Mouse (Mus musculus) frontal cortex, postnatal 10 days (tissue): Measurements from ENCODE around the gene Pak4.
A peak's percentile ranks its signal among the peaks of the same experiment; 100 is the strongest.
"Not testable (repeated sequence)": the region's sequence is repeated elsewhere in the genome, so short reads cannot be mapped to it uniquely, and the experiment has no call there.

ENCODE experiments used
- DNase-seq, 2 experiments: peaks; one replicate each; pipeline ENCODE4 v3.0.0; 2022; ENCODE audit warnings: low spot score in 2 of 2, mixed read lengths in 1 of 2

Pak4 gene

DNA sequence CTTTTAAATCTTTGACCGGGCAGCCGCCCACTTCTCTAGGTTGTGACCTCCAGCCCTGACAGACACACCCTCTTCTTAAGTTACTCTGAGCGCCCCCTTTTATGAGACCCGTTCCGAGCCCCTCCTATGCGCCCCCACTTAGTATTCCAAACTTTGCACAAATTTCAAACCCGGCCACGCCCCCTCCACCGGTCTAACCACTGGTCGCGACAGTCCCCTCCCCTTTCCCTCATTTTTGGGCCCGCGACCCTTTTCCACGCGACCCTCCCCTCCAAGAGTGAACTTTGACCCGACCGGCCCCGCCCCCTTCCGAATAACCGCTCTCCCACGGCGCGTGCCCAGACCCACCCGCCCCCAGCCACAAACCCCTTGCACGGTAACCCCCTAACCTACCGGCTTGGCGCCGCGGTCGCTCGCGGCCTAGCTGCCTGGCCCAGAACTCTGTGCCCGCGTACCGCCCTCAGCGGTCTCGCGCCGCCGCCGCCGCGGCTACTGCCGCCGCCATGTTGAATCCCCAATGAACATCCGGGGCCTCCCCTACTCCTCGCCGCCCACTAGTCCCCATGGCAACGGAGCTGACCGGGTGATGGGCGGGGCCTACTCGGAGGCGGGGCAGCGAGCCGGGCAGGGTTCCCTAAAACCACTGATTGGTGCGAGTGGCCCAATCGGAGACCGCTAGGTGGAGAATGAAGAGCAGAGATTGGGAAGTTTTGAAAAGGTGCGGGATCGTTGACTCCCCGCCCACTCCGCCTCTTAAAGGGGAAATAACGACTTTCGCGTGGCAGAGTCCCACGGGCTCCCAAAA is at the start of gene Pak4, which contains the start of gene Samd4b:
Gene Pak4 (minus strand): TSS at position 544 of the 805 bp plus-strand sequence.
Gene Samd4b (minus strand): TSS at position 503 of the 805 bp plus-strand sequence.
- DNase-seq = peak; percentile 98 to 100

- DNase-seq = no peak
These were observed 49.0 kb upstream of the Pak4 start for GRCm38 (mm10) chr7:28647016-28647415.

DNA sequence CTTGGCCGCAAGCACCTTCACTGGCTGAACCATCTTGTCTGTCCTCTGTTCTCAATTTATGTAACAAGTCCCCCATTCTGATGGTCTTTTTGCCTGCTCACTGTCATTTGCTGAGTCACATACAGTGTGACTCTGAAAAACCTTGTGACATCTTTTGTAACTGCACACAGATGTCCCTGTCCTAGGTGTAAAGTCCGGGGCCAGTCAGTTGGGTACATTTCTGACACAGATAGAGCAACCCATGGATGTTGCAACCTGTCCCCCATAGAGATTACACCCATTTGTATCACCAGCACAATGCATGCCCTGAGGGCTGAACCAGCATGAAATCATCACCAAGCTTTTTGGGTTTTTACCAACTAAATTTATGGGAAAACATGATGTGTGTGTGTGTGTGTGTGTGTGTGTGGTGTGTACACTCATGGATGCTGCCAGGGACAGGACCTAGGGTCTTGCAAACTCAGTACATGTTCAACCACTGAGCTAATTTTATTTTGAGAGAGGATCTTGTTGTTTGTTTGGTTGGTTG is 48.0 kb upstream of the Pak4 start:
- DNase-seq = no peak

DNA sequence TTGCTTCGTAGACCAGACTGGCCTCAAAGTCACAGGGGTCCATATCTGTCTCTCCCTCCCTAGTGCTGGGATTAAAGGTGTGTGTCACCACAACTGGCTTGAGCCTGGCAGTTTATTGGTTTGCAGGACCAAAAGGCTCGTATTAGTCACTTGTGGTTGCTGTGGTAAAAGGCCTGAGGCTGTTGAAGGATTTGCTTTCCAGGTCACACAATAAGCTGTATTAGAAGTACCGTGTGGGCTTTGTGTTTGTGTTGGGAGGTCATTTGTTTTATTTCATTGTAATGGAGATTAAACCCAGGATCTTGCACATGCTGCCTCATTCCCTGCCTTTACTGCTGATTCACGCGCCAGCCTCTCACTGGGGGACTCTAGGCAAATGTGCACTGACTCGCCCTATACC is 47.4 kb upstream of the Pak4 start:
- no peak for DNase-seq

DNA sequence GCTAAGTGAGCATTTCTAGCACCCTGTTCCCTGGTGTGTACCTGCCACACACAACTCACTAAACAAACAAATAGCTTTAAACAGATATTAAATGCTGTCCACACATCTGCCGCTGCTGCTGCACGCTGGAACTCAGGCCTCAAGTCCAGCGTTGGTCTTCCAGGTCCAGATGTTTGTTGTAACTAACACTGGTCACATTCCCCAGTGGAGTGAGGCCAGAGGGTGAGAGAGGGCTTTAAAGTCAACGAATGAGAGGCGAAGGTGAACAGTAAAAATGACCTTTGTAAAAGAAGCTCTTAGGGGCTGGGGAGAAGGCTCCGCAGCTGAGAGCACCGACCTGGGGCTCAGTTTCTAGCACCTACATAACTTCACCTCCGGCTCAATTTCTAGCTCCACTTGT is 43.6 kb upstream of the Pak4 start:
- DNase-seq = no peak

DNA sequence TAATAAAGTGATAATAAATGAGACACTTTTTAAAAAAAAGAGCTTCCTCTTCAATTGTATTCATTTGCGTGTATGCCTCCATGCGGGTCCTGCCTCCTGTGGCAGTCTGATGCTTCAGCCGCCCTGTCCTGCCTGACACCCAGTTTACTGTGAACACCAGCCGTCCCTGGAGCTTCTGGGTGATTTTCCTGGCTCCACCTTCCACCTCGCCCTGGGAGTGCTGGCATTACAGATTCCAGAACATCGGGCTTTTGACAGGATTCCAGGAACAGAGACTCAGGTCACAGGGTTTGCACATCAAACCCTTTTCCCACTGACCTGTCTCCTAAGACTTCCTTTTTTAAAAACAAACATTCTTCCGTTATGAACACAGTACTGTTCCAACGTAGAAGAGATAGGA is 39.5 kb upstream of the Pak4 start:
- no peak for DNase-seq

DNA sequence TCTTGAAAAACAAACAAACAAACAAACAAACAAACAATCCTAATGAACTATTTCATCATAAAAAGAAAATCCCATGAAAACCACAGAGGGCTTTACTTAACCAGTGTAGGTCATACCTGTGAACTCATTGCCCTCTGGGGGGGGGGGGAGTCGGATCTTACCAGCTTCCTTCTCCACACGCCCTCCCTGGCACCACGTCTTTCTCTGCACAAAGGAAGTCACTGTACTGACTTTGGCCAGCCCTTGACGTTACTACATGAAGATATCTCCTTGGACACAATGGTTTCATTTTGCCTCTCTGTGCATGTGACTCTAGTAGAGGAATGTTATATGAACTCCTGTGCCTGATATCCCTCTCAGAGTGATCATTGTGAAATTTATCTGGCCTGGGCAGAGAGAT is 36.1 kb upstream of the Pak4 start:
- no peak for DNase-seq

GRCm38 (mm10) chr7:28631073-28631472 is 33.1 kb upstream of the Pak4 start, which contains the start of gene Acp7:
TSS of gene Acp7 (minus strand) at chr7:28631332.
- no peak for DNase-seq

DNA sequence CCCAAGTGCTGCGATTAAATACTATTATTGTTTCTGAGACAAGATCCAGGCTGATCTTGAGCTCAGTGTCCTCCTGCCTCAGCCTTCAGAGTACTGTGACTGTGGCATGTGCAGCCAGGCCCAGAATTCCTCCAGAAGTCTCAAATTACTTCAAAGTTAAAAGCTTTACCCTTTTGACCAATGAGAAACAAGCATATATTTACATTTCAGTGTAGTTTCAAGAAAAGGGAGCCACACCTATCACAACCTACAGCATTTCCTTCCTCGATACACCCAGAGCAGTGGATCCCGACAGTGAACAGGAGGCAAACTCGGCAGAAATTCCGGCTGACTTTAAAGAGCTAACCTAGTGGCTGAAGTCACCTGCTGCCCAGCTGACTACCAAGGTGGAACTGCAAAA is 26.8 kb upstream of the Pak4 start:
- no peak for DNase-seq

GRCm38 (mm10) chr7:28619098-28619715 is 21.2 kb upstream of the Pak4 start:
- DNase-seq = no peak

GRCm38 (mm10) chr7:28605951-28606350 is 8.0 kb upstream of the Pak4 start:
- DNase-seq = no peak

GRCm38 (mm10) chr7:28603788-28604187 is 5.8 kb upstream of the Pak4 start:
- not testable (repeated sequence) for DNase-seq

GRCm38 (mm10) chr7:28603136-28603535 is 5.2 kb upstream of the Pak4 start:
- DNase-seq = no peak

- DNase-seq = peak in 1 of 2 experiments; percentile 58
These were observed 3.7 kb upstream of the Pak4 start for GRCm38 (mm10) chr7:28601668-28602067.

- peak in 1 of 2 experiments; percentile 71 for DNase-seq
These were observed 3.0 kb upstream of the Pak4 start for GRCm38 (mm10) chr7:28601029-28601428.

DNA sequence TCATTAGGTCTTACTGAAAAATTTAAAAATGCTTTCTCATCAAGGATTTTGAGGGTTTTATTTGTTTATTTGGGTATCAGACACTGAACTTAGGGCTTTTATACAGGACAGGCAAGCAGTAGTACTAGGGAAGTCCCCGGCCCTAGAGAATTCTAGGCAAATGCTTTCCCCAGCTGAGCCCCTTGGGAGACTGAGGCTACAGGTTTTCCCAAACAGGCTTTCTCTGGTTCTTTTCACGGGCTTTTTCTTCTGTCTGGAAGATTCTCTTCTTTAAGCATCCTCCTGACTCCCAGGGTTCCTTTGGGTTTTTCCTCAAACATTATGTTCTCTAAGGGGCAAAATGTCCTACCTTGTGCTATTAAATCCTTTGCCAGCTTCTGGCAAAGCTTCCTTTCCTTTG is 966 bp upstream of the Pak4 start:
- no peak for DNase-seq

DNA sequence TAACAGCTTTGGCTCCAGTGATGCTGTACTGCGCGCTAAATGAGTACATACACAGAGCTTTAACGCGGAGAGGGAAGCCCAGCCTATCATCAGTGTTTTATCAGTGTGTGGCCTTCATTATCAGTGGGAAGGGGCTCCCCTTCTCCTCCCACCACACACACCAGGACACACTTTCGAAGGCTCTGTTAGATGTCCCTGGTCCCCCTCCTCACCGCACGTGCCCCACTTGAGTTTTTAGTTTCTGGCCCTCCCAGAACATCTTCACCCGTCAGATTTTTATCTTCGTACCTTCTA is 761 bp downstream of the Pak4 start:
- no peak for DNase-seq

GRCm38 (mm10) chr7:28596436-28597276 is 1.3 kb downstream of the Pak4 start:
- DNase-seq = no peak

DNA sequence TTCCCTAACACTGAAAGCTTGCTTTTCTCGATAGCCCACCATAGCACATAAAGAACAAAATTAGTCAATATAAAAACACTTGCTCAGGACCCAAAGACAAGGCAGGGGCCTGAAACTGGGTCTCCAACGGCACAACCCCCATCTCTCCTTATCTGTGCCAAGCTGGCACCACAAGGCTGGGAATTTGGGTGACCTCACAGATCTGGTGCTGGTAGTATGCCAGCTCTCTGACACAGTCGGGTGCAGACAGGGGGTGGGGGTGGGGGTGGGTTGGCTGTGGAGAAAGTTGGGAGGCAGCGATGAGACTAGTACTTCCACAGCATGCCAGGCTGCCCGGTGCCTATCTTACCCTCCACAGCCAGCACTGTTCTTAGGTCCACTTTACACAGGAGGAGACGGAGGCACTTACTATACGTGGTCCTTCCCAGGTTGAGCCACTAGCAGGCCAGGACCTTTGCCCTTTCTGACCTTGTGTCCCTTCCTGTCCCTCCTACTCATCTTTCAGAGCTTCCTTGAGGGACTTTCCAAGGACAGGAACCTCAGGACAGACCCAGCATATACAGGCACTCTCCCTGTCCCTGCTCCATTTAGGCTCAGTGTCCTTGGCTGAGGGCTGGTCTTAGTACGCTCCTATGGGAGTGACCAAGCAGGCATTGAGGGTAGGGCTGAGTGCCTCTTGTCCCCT is 2.1 kb downstream of the Pak4 start:
- DNase-seq = no peak

GRCm38 (mm10) chr7:28593206-28594111 is 4.5 kb downstream of the Pak4 start:
- DNase-seq = no peak

- DNase-seq = no peak
These were observed 6.1 kb downstream of the Pak4 start for GRCm38 (mm10) chr7:28591862-28592261.
